Mouse (Mus musculus) liver, adult 2 months (tissue): ENCODE measurements around the gene Spats1. TPM values are rescaled to one million over a fixed set of nuclear protein-coding genes. Genes with fewer than 3 reads are reported as not detected.
"Not testable (repeated sequence)": the region's sequence is repeated elsewhere in the genome, so short reads cannot be mapped to it uniquely, and the experiment has no call there.

Experiments used
- DNase-seq: peaks from one replicate; pipeline ENCODE4 v3.0.0-alpha.2; 2011; ENCODE audit warnings: low read depth, low spot score; ENCODE audit errors: extremely low read depth
- H3K27ac ChIP-seq: fragments of 200-500 bp; replicated peaks from 2 replicates; pipeline ENCODE4 v1.5.1; 2012; ENCODE audit warnings: low read depth, mild to moderate bottlenecking, control low read depth, inconsistent platforms, low read length; ENCODE audit not compliant: insufficient read depth
- H3K27me3 ChIP-seq: fragments of 200-500 bp; 2 replicates; pipeline ENCODE4 v1.6.1; 2012; ENCODE audit warnings: mild to moderate bottlenecking, moderate library complexity, low read length, inconsistent platforms; ENCODE audit not compliant: control insufficient read depth, insufficient read depth
- H3K36me3 ChIP-seq: fragments of 200-500 bp; 2 replicates; pipeline ENCODE4 v1.6.1; 2012; ENCODE audit warnings: low read length, inconsistent platforms; ENCODE audit not compliant: control insufficient read depth, insufficient read depth
- H3K4me1 ChIP-seq: fragments of 200-500 bp; 2 replicates; pipeline ENCODE4 v1.6.1; 2011; ENCODE audit warnings: low read length; ENCODE audit not compliant: control insufficient read depth, insufficient read depth
- H3K4me3 ChIP-seq: fragments of 200-500 bp; 2 replicates; pipeline ENCODE4 v1.5.1; 2011; ENCODE audit warnings: low read depth, mild to moderate bottlenecking, control low read depth, low read length, moderate library complexity; ENCODE audit not compliant: insufficient read depth
- H3K79me2 ChIP-seq: fragments of 200-500 bp; 2 replicates; pipeline ENCODE4 v1.6.1; 2012; ENCODE audit warnings: inconsistent platforms, mild to moderate bottlenecking, low read length, moderate library complexity; ENCODE audit not compliant: control insufficient read depth, insufficient read depth
- H3K9ac ChIP-seq: fragments of 200-500 bp; 2 replicates; pipeline ENCODE4 v1.6.1; 2012; ENCODE audit warnings: low read depth, mild to moderate bottlenecking, control low read depth, inconsistent platforms, low read length
- CTCF ChIP-seq: fragments of 200-500 bp; IDR thresholded peaks from 2 replicates; pipeline ENCODE4 v1.5.1; 2011; ENCODE audit warnings: low read depth, low read length, control low read depth
- POLR2A ChIP-seq: fragments of 200-500 bp; IDR thresholded peaks from 2 replicates; pipeline ENCODE4 v1.6.1; 2011; ENCODE audit warnings: low read length, control low read depth; ENCODE audit not compliant: insufficient read depth; ENCODE audit errors: extremely low read depth
- WGBS: fragments of 180-500 bp; shearing (Covaris S2); methylation state at CpG from one replicate; pipeline ENCODE4 v1.1.7; 2018; 5-methylcytosine and 5-hydroxymethylcytosine counted together
- polyA plus RNA-seq: library from polyadenylated mRNA; depleted of rRNA; stranded (reverse); fragments of >200 nt; gene quantifications from 2 replicates; pipeline ENCODE4 v1.2.3, GENCODE M21; 2012
- total RNA-seq: library from RNA; depleted of rRNA; stranded (reverse); fragments of >200 nt; gene quantifications from 2 replicates; pipeline ENCODE4 v1.2.3, GENCODE M21; 2014

Gene Spats1
- total and polyA plus RNA-seq, 2 experiments: not detected

DNA sequence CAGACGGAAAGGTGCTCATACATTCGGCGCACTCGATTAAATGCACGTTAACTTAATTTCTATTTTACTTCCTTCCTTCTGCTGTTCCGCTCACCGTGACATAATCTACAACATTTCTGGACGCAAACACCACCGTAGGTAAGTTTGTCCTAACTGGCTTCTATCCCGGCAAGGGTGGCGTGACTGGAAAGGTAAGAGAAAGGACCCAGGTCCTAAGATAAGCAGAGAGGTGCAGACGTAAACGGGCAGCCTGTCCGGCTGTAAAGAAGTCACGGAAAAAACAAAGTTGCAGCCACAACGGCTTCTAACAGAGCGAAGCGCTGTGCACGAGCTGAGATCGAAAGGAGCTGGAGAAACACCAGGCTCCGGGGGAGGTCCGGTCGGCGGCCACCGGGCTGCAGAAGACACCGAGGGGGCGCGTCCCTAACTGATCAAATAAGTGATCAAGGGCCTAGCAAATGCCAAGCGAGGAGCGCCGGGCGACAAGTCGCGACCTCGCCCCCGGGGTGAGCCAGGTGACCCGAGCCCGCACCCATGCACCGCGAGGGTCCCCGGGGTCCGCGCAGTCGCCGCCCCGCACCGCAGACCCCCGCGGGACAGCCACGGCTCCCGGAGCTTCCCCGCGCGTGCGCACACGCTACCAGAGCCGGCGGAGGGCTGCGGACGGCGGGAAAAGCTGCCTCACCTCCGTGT lies 42.4 kb downstream of the Spats1 start:
- peak overlapping the region; percentile 78 for H3K27ac ChIP-seq
- peak overlapping the region; percentile 82 for H3K4me3 ChIP-seq
- peaks cover 2% of the 10 kb centered on the region; the same call in 1 of the 2 replicates for H3K36me3 ChIP-seq
- peak overlapping the region; percentile 88 for H3K9ac ChIP-seq
- H3K27me3 ChIP-seq: no peaks in the 10 kb centered on the region
- H3K4me1 ChIP-seq: peaks cover 8% of the 10 kb centered on the region
- TF ChIP-seq CTCF (no peak), POLR2A (no peak)
- H3K79me2 ChIP-seq: peaks cover 11% of the 10 kb centered on the region; the same call in 1 of the 2 replicates
- 1% methylated on average over 62 of the region's 62 CpGs for WGBS
- DNase-seq: peak; percentile 44

DNA sequence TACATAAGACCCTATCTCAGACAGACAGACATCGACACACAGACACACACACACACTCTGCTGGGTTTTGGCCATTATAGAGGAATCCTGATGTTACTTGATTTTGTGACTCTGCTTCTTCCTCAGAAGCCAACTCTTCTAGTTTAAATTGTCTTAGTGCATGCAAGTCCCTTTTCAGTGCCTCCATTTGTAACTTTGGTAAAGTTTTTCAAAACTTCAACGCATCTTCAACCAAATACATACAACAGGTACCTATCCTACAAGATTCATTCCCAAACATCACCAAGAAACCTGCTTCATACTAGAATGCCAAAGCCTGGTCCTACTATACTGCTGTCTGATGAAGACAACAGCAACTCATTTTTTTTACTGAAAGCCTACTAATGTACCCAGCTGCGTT lies 43.2 kb downstream of the Spats1 start:
- Histone ChIP-seq H3K79me2 (peaks cover 11% of the 10 kb centered on the region; the same call in 1 of the 2 replicates), H3K36me3 (peaks cover 8% of the 10 kb centered on the region; the same call in 1 of the 2 replicates), H3K27ac (no peak overlapping the region), H3K9ac (no peak overlapping the region), H3K4me3 (no peak overlapping the region), H3K4me1 (peaks cover 8% of the 10 kb centered on the region), H3K27me3 (no peaks in the 10 kb centered on the region)
- 47% methylated on average over 3 of the region's 3 CpGs for WGBS
- TF ChIP-seq CTCF (no peak), POLR2A (no peak)
- no peak for DNase-seq

DNA sequence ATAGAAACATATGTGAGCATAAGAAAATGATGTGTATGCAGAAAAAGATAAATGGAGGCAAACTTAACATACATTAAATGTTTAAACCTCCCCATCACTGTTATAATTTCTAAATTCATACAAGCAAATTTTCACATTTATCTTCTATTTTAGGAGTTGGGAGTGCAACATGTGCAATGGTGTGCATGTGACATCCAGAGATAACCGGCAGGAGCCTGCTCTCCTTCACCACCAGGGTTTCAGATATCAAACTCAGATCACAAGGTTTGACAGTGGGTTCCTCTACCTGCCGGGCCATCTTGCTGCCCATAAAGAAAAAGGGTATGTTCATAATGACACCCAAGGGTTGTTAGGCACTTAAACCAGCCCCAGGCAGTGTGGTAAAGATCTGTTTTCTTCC lies 57.8 kb downstream of the Spats1 start:
- H3K36me3 ChIP-seq: peaks cover 56% of the 10 kb centered on the region
- H3K27ac ChIP-seq: no peak overlapping the region
- H3K9ac ChIP-seq: no peak overlapping the region
- peaks cover 7% of the 10 kb centered on the region for H3K79me2 ChIP-seq
- no peak for DNase-seq
- no peaks in the 10 kb centered on the region for H3K27me3 ChIP-seq
- no peak overlapping the region for H3K4me3 ChIP-seq
- WGBS: 83% methylated on average over 2 of the region's 2 CpGs
- no peak for TF ChIP-seq CTCF
- TF ChIP-seq POLR2A: no peak
- no peaks in the 10 kb centered on the region for H3K4me1 ChIP-seq

- not testable (repeated sequence) for H3K4me1 ChIP-seq, H3K79me2 ChIP-seq, DNase-seq, H3K4me3 ChIP-seq, H3K27me3 ChIP-seq, H3K27ac ChIP-seq, H3K9ac ChIP-seq
- 23% methylated on average over 2 of the region's 2 CpGs for WGBS
- peaks cover 73% of the 10 kb centered on the region for H3K36me3 ChIP-seq
Measured at GRCm38 (mm10) chr17:45411617-45412016, 63.6 kb downstream of the Spats1 start.

- TF ChIP-seq POLR2A (no peak), CTCF (no peak)
- Histone ChIP-seq H3K27me3 (no peaks in the 10 kb centered on the region), H3K4me1 (no peaks in the 10 kb centered on the region), H3K79me2 (no peaks in the 10 kb centered on the region), H3K4me3 (no peak overlapping the region), H3K9ac (no peak overlapping the region), H3K27ac (no peak overlapping the region), H3K36me3 (peaks cover 74% of the 10 kb centered on the region)
- DNase-seq: no peak
- WGBS: 98% methylated on average over 2 of the region's 2 CpGs
Measured at GRCm38 (mm10) chr17:45408719-45409118, 66.5 kb downstream of the Spats1 start.

- TF ChIP-seq POLR2A: no peak
- TF ChIP-seq CTCF: peak; percentile 13; the same call in 1 of the 2 replicates
- no peak for DNase-seq
- no peak overlapping the region for H3K9ac ChIP-seq
- H3K36me3 ChIP-seq: peaks cover 59% of the 10 kb centered on the region
- WGBS: 97% methylated on average over 10 of the region's 10 CpGs
- H3K27me3 ChIP-seq: no peaks in the 10 kb centered on the region
- no peak overlapping the region for H3K27ac ChIP-seq
- H3K4me3 ChIP-seq: no peak overlapping the region
- H3K79me2 ChIP-seq: 0 out of 2 replicates have a peak, but pooled peaks cover under 1% of the 10 kb centered on the region
- H3K4me1 ChIP-seq: peaks cover 11% of the 10 kb centered on the region
Measured at GRCm38 (mm10) chr17:45406281-45406680, 68.9 kb downstream of the Spats1 start.
